In genomic region chr12:99901973-99902866, GRCm38 (mm10) we compare ENCODE assay signal across 10 mouse cellular contexts. TPM values are rescaled to one million over a fixed set of nuclear protein-coding genes. Genes with fewer than 3 reads are reported as not detected.
DNase-seq lines count a peak whose midpoint lies in the region; ATAC-seq and TF ChIP-seq lines count a peak whose summit lies in the region.
"Had no signal": no experiment of that assay in that cellular context is flagged by ENCODE, and none has a peak within 500 bp of the region (broad histone marks: within the 10 kb centered on the region; RNA-seq: fewer than 3 reads in every experiment).

No protein-coding gene starts in this region.

- no peaks in the 10 kb centered on the region for H3K27me3 ChIP-seq in lung, embryonic 14.5 days (ENCODE audit: insufficient read depth, low read length)
- no peaks in the 10 kb centered on the region for H3K27me3 ChIP-seq in heart, embryonic 14.5 days (ENCODE audit: control insufficient read depth, insufficient read depth, low read length)
- no peaks in the 10 kb centered on the region for H3K27me3 ChIP-seq in intestine, embryonic 15.5 days (replicated peaks)

- no peak overlapping the region for H3K4me3 ChIP-seq in lung, embryonic 14.5 days (ENCODE audit: low read depth, low read length)
- no peak overlapping the region for H3K4me3 ChIP-seq in heart, embryonic 14.5 days (ENCODE audit: control insufficient read depth in 1 of 2, insufficient read depth in 1 of 2, low read depth in 1 of 2, low read length in 2 of 2)
- no peak overlapping the region for H3K4me3 ChIP-seq in macrophage (ENCODE audit: inconsistent target)
- H3K4me3 ChIP-seq in intestine, embryonic 15.5 days (replicated peaks) = no peak overlapping the region

- H3K9ac ChIP-seq in lung, embryonic 14.5 days = no peak overlapping the region
- no peak overlapping the region for H3K9ac ChIP-seq in heart, embryonic 14.5 days (ENCODE audit: low read length)
- H3K9ac ChIP-seq in intestine, embryonic 15.5 days = no peak overlapping the region

- no peaks in the 10 kb centered on the region for H3K79me2 ChIP-seq in macrophage (ENCODE audit: inconsistent target)

- 80% methylated on average over 8 of the region's 8 CpGs for whole genome bisulfite sequencing in lung, embryonic 14.5 days
- WGBS in heart, embryonic 14.5 days = 35% methylated on average over 8 of the region's 8 CpGs
- WGBS in macrophage (ENCODE audit: missing documents) = 56% methylated on average over 8 of the region's 8 CpGs
- WGBS in intestine, embryonic 15.5 days = 87% methylated on average over 8 of the region's 8 CpGs

- TF ChIP-seq CTCF in lung, embryonic 14.5 days (IDR thresholded peaks at IDR 0.05; ENCODE audit: low read depth) = peak; percentile 21; the same call in 1 of the 2 replicates

- H3K4me1 ChIP-seq in lung, embryonic 14.5 days (ENCODE audit: insufficient read depth) = no peaks in the 10 kb centered on the region
- H3K4me1 ChIP-seq in heart, embryonic 14.5 days (ENCODE audit: control insufficient read depth in 2 of 2, insufficient read depth in 2 of 2, low read length in 2 of 2) = peaks cover 6 to 15% of the 10 kb centered on the region in 2 experiments; a peak in 3 of 4 replicates
- no peaks in the 10 kb centered on the region for H3K4me1 ChIP-seq in intestine, embryonic 15.5 days (replicated peaks)

- no peak for ATAC-seq in lung, embryonic 14.5 days (ENCODE audit: insufficient read depth)
- peak; percentile 82 for ATAC-seq in heart, embryonic 14.5 days (ENCODE audit: insufficient number of reproducible peaks, insufficient read depth, low FRiP score, low read depth)
- ATAC-seq in intestine, embryonic 15.5 days = no peak
- ATAC-seq: activated CD4-positive, CD25-positive, alpha-beta regulatory T cell, adult 4 months had no signal

- no peak overlapping the region for H3K4me2 ChIP-seq in lung, embryonic 14.5 days
- H3K4me2 ChIP-seq in heart, embryonic 14.5 days (ENCODE audit: low read length) = no peak overlapping the region
- H3K4me2 ChIP-seq in intestine, embryonic 15.5 days (replicated peaks) = no peak overlapping the region

- DNase-seq in adrenal gland, postnatal 36 days = peak; percentile 17 to 25
- no peak for DNase-seq in adrenal gland, postnatal 25 days
- peak; percentile 15 for DNase-seq in lung, embryonic 14.5 days
- no peak for DNase-seq in lung, postnatal 25 days (ENCODE audit: low spot score)
- no peak for DNase-seq in right cerebral cortex, adult 2 months (ENCODE audit: low spot score in 2 of 2)
- DNase-seq: cerebellum, postnatal 25 days had no signal

- peaks cover 73% of the 10 kb centered on the region for H3K36me3 ChIP-seq in lung, embryonic 14.5 days (ENCODE audit: insufficient read depth)
- H3K36me3 ChIP-seq in heart, embryonic 14.5 days (ENCODE audit: control insufficient read depth, insufficient read depth, low read length) = peaks cover 55% of the 10 kb centered on the region
- H3K36me3 ChIP-seq in macrophage (ENCODE audit: inconsistent target) = no peaks in the 10 kb centered on the region
- no peaks in the 10 kb centered on the region; the same call in 1 of the 2 replicates for H3K36me3 ChIP-seq in intestine, embryonic 15.5 days

- no peaks in the 10 kb centered on the region for H3K9me3 ChIP-seq in lung, embryonic 14.5 days (ENCODE audit: low read depth, low read length)
- H3K9me3 ChIP-seq in heart, embryonic 14.5 days (ENCODE audit: control insufficient read depth, low read length) = no peaks in the 10 kb centered on the region
- H3K9me3 ChIP-seq in intestine, embryonic 15.5 days = no peaks in the 10 kb centered on the region

- no peak overlapping the region for H3K27ac ChIP-seq in lung, embryonic 14.5 days (ENCODE audit: low read depth)
- H3K27ac ChIP-seq in heart, embryonic 14.5 days (replicated peaks in 1 of 2; ENCODE audit: control insufficient read depth in 1 of 2, insufficient read depth in 1 of 2, low read depth in 2 of 2, low read length in 2 of 2) = peak overlapping the region; percentile 87 to 91
- peak overlapping the region; percentile 82 for H3K27ac ChIP-seq in macrophage
- H3K27ac ChIP-seq in intestine, embryonic 15.5 days = no peak overlapping the region

RNA-seq across cellular contexts. Expression of gene Tdp1, which starts 17.9 kb away (rescaled TPM):
- total RNA-seq in adrenal gland, postnatal 36 days (2021) = 10 to 100 TPM; 13.4 to 16.0 TPM
- total RNA-seq in adrenal gland, postnatal 25 days (2021) = 15.8 and 18.6 TPM in 2 replicates
- 74.8 and 82.9 TPM in 2 replicates for polyA plus RNA-seq in lung, embryonic 14.5 days (2014; fragmentation: Nextera tagmentation; extraction: Ambion mirVana)
- 25.5 and 30.5 TPM in 2 replicates for polyA plus RNA-seq in heart, embryonic 14.5 days (2014; fragmentation: Nextera tagmentation; extraction: Ambion mirVana)
- total RNA-seq in macrophage (2018; cell fraction: chromatin; rRNA removed) = 10 to 100 TPM in 19 of 26 experiments, 1 to 10 TPM in 7; 3.2 to 34.2 (median 18.0) TPM
- 10 to 100 TPM in 2 of 26 experiments, 1 to 10 TPM in 24; 5.7 to 10.8 (median 8.5) TPM for total RNA-seq in macrophage (2018; cell fraction: cytosol; rRNA removed)
- 10 to 100 TPM in 14 of 26 experiments, 1 to 10 TPM in 12; 3.0 to 32.4 (median 10.8) TPM for total RNA-seq in macrophage (2018; cell fraction: nucleus; rRNA removed)
- polyA plus RNA-seq in macrophage (2018) = 6.7 to 14.2 TPM (median 8.4 TPM) in 3 replicates
- polyA plus RNA-seq in intestine, embryonic 15.5 days (2015; fragmentation: Nextera tagmentation; extraction: Ambion mirVana) = 45.1 and 47.9 TPM in 2 replicates

RNA-seq across cellular contexts. Expression of gene Efcab11, which starts 18.0 kb away (rescaled TPM):
- total RNA-seq in adrenal gland, postnatal 36 days (2021) = under 1 TPM; 0.36 to 0.56 TPM
- total RNA-seq in adrenal gland, postnatal 25 days (2021) = 0.82 and 1.7 TPM in 2 replicates
- polyA plus RNA-seq in lung, embryonic 14.5 days (2014; fragmentation: Nextera tagmentation; extraction: Ambion mirVana) = 22.1 and 22.8 TPM in 2 replicates
- polyA plus RNA-seq in heart, embryonic 14.5 days (2014; fragmentation: Nextera tagmentation; extraction: Ambion mirVana) = 9.6 and 11.0 TPM in 2 replicates
- 10 to 100 TPM in 1 of 26 experiments, 1 to 10 TPM in 21, under 1 TPM in 4; 0.70 to 11.7 (median 2.7) TPM for total RNA-seq in macrophage (2018; cell fraction: chromatin; rRNA removed)
- 1 to 10 TPM in 9 of 26 experiments, under 1 TPM in 17; 0.29 to 1.8 (median 0.85) TPM for total RNA-seq in macrophage (2018; cell fraction: cytosol; rRNA removed)
- 1 to 10 TPM in 19 of 26 experiments, under 1 TPM in 5, not detected in 2; 0.43 to 6.5 (median 1.7) TPM for total RNA-seq in macrophage (2018; cell fraction: nucleus; rRNA removed)
- 0.36 to 1.9 TPM (median 1.4 TPM) in 3 replicates for polyA plus RNA-seq in macrophage (2018)
- 10.1 and 10.2 TPM in 2 replicates for polyA plus RNA-seq in intestine, embryonic 15.5 days (2015; fragmentation: Nextera tagmentation; extraction: Ambion mirVana)

Comparison
In these comparisons a context has a peak if more than half of its experiments do, and no peak if none do; other contexts are left out.
1. DNase-seq: peak in adrenal gland, postnatal 36 days (2 of 2) and lung, embryonic 14.5 days (single experiment); none in adrenal gland, postnatal 25 days (single experiment), lung, postnatal 25 days (single experiment) and right cerebral cortex, adult 2 months (0 of 2).
2. H3K27ac ChIP-seq: peak in heart, embryonic 14.5 days (2 of 2) and macrophage (single experiment); none in lung, embryonic 14.5 days (single experiment) and intestine, embryonic 15.5 days (single experiment).